Mouse (Mus musculus) thymus, adult 2 months (tissue): Measurements from ENCODE around the gene Nup107.

Experiments used
- CTCF ChIP-seq: fragments of 200-500 bp; IDR thresholded peaks from 2 replicates; pipeline ENCODE4 v1.5.1; 2012; ENCODE audit warnings: mild to moderate bottlenecking, control low read depth, low read length, moderate library complexity, borderline replicate concordance; ENCODE audit not compliant: control insufficient read depth, poor library complexity, insufficient read depth; ENCODE audit errors: extremely low read depth
- POLR2A ChIP-seq: fragments of 200-500 bp; IDR thresholded peaks from 2 replicates; pipeline ENCODE4 v1.6.1; 2012; ENCODE audit warnings: mild to moderate bottlenecking, low read length, control low read depth, moderate library complexity; ENCODE audit not compliant: control insufficient read depth, poor library complexity, insufficient read depth; ENCODE audit errors: extremely low read depth

DNA sequence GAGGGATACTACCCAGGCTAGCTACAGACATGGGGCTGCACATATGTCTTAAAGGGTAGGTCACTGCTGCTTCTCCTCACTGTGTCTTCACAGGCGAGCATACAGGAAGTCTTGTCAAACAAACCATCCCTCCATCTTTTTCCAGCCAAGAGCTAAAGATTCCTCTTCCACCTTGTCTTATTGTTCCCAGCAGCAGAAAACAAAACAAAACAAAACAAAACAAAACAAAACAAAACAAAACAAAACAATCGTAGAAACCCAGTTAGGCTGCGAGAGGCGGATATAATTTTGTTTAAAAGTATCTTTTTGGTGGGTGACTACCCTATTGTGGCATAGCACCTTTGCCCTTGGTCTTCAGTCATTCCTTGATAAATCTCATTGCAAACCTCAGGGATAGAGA is 49.9 kb downstream of the Nup107 start:
- TF ChIP-seq POLR2A (no peak), CTCF (no peak)
